Mouse (Mus musculus): ENCODE measurements at regions not wholly inside any gene's neighbourhood (a gene's known extent, or its start where the extent isn't known, plus 50 kb on each side); places are given as distances from the start of the nearest gene placed in this dataset.

DNA sequence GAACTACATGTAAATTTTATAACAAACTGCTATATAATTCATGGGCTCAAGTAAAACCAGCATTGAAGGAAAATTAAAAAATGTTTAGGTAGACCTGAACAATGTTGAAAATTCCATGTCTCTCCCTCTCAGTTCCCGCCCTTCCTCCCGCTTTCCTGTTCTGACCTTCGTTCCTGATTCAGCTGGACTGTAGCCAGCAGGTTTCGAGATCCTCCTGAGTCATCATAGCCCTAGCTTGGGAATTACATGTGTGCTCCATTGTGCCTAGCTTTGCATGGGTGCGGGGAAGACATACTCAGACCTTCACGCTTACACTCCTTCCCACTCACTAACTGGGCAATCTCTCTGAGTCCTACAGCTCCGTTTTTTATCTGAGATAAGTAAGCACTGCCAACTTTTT lies 60.3 kb upstream of the Acan start:
- TF ChIP-seq CTCF (IDR thresholded peaks at IDR 0.05; ENCODE audit: borderline replicate concordance, insufficient read depth, low read length) (no peak), POLR2A (IDR thresholded peaks at IDR 0.05; ENCODE audit: low read depth, low read length) (no peak)
